Mouse (Mus musculus) kidney, adult 9 months (tissue): ENCODE results near the gene Tgtp2.

ENCODE experiments used
- DNase-seq: peaks from one replicate; pipeline ENCODE4 v3.0.0; 2022

The Tgtp2 gene

DNA sequence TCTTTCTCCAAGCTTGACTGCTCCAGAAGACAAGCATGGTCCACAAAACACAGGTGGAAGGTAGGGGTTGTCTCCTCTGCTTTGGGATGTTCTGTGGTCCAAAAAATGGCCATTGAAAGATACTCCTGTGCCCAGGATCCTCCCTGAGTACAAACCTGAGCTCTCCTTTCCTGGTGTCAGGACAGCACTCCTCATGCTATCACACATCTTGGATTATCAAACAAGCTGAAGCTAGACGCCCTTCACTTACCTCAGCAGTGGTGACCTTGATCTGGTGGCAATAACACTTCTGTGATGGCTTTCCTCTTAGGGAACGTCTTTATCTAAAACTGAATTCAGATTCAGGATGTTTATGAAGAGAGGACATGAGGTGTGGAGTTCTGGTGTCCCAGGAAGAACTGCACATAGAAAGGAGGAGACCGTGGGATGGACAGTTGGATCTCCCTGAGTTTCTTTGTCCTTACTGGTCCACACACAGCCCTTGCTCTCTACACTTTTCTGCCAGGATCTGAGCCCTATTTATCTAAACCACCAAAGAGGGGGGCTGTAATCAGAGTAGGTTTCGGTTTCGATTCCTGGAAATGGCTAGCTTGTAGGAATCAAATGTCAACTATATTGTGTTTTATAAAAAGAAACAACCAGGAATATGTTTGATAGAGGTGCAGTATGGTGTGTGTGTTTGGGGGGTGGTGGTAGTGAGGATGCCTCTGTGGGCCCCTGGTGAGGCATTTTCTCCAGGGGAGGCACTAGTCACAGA is at the start of gene Tgtp2:
TSS of gene Tgtp2 (minus strand) at position 494 of the 757 bp plus-strand sequence.
- DNase-seq, result peak; percentile 46

DNA sequence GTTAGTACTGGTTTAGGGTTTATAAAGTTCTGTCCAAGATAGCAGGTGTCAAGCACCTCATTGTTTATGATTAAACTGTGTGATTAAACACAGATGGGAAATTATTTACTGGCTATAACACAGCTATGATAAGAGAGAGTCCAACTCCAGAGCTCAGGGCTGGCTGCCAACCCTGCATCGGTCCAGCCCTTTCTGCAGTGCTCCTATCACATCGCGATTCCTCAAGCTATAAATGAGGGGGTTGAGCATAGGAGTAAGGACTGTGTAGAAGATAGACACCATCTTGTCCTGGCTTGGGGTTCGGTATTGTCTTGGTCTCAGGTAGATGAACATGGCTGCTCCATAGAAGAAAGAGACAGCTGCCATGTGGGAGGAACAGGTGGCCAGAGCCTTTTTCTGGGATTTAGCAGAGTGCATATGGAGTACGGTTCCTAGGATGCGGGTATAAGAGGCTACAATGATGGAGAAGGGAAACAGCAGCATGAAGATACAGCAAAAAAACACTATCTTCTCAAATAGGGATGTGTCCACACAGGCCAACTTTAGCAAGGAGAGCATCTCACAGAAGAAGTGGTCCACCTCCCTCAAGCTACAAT is 48.7 kb upstream of the Tgtp2 start:
- DNase-seq, result no peak

DNA sequence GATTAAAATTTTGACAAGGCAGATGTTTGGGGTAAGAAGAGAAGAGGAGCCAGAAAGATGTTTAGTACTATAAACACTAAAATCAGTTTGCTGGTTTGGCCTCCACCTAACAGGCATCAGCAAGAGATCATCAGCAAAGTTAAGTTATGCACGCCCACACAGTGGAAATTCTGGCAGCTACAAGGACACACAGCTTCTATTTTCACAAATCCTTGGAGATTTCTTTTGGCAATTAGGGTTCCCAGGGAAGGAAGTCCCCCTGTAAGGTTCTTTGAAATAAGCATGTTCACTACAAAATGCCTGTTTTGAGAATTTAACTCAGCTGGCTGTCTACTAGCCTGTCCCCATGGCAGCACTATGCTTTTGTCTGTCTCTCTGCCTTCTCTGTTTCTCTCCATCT is 47.0 kb upstream of the Tgtp2 start:
- DNase-seq, result no peak

DNA sequence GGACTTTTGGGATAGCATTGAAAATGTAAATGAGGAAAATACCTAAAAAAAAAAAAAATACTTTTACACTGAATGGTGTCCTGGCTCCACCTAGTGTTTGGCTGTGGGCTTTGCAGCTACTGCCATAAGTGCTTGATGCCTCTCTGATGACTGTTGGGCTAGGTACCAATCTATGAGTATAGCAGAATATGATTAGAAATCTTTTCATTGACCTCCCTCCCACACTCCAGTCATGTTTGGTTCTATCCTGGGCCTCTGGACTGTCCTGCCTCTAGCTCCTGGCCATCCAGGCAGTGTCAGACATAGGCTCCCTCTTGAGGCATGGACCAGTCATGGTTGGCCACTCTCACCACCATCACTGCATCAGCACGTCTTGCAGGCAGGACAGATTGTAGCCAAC is 44.8 kb upstream of the Tgtp2 start:
- peak; percentile 52 for DNase-seq

DNA sequence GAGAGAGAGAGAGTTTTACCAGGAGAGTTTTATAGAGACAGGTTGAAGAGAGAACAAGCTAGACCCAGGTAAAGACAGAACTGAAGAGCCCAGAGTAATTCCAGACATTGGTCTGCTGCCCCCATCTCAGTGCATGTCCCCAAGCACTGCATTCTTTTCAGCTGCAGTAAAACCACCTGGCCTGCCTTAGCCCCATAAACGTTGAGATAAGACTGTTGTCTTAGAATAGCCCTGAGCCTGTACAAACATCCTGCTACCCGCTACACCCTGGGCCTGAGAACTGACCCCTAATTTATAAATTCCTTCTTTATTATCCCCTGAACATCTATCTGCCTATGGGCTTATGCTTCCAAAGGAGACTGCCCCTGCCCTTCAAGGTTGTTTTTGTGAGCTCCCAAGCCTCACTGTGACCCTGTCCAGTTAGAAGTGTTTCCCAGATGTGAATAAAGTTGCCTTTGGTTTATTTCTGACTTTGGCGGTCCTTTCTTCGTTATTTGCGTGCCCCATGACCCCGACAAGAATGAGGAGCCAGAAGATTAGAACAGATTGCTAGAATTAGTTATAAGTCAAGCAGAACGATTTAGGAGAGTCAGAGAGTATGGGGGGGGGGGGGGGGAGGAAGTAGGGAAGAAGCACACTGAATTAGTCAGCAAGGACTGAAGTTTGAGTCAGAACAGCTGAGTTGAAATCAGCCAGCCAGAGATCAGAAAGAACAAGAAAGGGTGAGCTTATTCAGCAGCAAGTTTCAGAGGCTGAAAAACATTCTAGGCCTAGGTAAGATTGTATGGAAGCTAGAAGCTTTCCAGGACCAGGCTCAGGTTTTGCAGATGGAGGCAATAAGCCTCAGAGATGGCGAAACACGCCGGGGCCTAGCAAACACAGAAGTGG is 43.9 kb upstream of the Tgtp2 start:
- no peak for DNase-seq

DNA sequence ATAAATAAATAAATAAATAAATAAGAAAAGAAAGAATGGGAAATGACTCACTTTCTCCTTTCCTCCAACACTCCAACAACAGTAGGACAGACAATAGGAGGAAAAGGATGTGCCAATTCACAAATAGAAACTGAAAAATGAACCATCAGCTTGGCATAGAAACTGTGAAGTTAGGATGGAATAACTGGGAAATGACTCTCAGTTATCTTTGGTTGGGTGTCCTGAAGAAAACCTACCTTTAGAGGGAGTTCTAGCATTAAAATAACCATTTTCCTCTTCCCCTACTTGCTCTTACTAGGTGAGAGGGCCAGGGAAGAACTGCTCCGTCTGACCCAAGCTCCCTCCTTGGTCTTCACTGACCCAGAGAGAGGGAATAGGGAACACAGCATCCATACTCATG is 41.7 kb upstream of the Tgtp2 start:
- DNase-seq, result no peak

DNA sequence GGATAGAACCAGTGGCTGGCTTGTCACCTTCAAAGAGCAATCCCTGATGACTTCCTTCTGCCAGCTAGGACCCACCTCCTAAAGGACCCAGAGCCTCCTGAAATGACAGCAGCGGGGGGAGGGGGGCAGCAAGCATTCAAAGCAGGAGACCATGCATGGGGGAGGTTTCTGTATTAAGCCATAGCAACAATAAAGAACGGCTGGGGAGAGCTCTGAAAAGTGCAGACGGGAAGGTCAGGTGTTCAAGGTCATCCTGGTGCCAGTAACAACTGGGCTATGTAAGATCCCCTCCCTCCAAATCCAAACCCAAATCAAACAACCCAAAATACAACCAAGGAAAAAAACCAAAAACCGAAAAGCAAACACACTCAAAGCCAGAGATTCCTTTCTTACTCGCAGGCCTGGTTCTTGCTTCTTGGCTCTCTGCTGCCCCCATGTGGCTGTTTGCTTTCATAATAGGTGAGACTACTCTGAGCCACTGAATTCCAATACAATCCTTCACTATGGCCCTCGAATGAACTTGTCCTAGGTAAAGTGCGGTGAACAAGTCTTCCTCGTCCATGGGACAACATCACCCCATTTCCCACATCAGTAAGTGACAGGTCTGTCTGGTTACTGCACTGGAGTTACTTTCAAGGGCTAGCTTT is 39.2 kb upstream of the Tgtp2 start:
- peak; percentile 91 for DNase-seq

DNA sequence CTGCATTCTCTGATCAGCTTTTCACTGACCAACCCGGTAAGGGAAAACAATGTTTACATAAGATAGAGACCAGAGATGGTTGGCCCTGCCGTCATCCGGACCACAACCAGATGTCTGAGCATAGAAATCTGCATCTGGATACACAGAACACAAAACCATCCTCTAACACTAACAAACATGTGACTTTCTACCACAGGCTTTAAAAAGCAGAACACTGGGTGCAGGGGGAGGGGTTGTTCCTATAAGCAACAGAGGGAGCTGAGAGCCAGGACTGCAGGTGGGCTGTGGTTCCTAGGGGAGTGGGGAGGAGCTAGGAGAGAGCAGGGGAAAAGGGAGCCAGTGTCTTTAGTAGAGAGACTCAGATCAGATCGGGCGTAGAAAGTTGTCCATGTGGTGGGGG is 37.5 kb upstream of the Tgtp2 start:
- no peak for DNase-seq

DNA sequence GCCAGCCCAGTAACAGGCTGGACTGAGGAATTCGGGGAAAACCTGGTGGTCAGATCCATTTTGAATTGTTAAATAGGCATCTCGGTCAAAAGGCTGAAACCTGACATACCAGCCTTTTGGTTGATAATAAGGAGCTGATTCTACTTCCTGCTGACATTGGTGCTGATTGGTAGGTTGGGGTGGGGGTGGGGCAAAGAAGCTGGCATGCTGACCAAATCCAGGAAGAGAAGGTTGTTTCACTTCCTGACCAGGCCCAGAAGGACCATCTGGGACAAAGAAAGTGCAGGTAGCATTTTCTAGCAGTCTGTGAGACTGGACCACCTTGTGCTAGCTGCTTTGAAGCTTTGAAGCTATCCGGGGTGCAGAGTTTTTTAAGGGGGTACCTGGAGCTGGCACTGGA is 36.4 kb upstream of the Tgtp2 start:
- DNase-seq, result no peak

DNA sequence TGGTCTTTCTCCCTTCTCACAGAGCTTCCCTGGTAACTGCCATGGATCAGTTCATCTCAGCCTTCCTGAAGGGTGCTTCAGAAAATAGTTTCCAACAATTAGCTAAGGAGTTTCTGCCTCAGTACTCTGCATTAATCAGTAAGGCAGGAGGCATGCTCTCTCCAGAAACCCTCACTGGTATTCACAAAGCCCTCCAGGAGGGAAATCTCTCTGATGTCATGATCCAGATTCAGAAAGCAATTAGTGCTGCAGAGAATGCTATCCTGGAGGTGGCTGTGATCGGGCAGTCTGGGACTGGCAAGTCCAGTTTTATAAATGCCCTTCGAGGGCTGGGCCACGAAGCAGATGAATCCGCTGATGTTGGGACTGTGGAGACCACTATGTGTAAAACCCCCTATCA is 31.4 kb upstream of the Tgtp2 start:
- no peak for DNase-seq

DNA sequence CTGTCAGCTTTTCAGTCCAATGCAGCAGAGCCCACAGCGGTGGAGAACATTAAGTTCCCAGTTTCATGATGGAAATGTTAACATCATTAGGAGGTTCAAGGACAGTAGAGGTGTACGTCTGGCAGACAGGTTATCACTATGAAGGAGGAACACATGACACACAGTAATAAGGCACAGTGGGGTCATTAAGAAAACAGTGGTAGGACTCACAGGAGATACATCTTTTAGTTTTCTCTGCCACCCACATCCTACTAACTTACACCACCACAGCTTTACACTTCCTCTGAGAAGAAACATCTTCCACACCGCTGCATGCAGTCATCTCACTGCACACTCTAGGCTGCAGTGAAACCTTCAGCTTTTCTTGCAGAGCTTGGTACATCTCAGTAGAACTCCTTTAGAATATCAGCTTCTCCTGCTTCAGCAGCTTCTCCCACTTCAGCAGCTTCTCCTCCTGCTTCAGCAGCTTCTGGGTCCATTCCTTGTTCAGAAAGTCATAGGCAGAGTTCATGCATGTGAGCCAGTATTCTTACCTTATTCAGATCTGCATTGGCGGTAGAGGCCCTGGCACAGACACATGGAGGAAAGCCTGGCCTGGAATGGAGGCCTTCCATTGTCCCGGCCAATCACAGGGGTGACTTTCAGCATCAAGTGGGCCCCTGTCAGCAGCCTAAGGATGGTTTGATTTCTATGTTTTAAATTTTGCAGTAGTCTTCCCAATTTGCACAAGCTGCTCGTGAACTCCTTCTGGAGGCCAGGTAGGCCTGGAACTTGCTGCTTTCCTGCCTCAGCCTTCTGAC is 30.1 kb upstream of the Tgtp2 start:
- no peak for DNase-seq

DNA sequence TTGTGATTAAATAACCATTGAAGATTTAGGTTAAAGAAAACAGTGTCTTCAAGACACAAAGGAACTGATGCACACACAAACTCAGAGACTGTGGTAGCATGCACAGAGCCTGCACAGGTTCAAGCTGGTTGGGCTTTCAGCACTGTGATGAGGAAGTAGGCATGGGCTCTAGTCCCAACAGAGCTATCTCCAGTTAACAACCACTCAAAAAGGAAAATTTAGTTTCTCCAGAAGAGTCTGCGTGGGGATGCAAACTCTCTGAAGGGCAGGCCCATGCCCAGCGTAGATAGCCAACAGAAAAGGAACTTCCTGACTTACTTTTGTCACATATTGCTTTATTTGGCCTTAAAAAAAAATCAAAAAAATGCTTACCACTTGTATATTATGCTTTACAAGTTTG is 28.8 kb upstream of the Tgtp2 start:
- no peak for DNase-seq

DNA sequence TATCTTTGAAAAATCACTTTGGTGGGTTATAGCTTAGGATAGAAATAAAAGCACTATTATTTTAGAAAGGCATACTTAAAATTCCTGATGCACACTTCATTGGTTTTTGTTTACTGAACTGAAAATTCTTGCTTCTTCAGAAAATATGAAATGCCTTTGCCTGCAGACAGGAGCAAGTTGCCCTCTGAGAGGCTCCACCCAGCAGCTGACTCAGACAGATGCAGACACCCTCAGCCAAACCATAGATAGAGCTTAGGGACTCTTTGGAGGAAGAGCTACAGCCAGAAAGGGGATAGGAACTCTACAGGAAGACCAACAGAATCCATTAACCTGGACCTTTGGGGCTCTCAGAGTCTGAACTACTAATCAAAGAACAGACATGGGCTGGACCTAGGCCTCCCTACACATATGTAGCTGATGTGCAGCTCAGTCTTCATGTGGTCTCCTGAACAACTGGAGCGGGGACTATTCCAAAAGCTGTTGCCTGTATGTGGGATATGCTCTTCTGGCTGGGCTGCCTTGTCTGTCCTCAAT is 28.1 kb upstream of the Tgtp2 start:
- no peak for DNase-seq

DNA sequence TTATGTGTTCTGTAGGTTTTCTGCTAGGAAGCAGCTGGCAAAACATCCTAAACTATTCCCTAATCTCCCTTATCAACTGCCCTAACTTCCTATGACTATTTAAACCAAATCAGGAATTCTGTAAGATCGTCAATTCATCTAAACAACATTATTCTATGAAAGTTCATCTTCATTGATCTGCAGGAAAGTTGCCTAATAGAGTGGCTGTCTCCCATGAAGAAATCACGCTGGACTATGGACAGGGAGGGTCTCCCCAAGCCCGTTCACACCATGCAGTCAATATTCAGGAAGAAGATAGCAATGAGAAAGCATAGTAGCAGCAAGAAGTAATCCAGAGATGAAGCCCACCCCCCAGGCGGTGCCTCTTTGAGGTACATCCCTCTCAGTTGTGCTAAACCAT is 27.2 kb upstream of the Tgtp2 start:
- DNase-seq, result no peak

DNA sequence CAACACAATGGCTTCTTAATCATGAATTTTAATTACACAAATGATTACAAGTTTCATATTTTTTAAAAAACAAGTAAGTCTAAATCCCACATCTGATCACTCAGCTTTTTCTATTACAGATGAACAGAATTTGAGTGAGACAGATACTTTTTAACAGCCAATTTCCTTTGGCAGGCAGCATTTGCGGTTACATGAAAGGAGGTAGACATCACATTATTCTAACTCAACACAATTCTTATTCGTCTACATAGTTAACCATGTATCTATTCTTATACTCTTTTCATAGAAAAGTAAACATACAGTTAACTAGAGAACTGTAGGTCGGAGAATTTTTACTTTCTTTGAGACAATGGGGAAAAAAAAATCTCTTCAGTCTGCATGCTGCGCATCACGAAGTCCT is 26.5 kb upstream of the Tgtp2 start:
- DNase-seq, result no peak

DNA sequence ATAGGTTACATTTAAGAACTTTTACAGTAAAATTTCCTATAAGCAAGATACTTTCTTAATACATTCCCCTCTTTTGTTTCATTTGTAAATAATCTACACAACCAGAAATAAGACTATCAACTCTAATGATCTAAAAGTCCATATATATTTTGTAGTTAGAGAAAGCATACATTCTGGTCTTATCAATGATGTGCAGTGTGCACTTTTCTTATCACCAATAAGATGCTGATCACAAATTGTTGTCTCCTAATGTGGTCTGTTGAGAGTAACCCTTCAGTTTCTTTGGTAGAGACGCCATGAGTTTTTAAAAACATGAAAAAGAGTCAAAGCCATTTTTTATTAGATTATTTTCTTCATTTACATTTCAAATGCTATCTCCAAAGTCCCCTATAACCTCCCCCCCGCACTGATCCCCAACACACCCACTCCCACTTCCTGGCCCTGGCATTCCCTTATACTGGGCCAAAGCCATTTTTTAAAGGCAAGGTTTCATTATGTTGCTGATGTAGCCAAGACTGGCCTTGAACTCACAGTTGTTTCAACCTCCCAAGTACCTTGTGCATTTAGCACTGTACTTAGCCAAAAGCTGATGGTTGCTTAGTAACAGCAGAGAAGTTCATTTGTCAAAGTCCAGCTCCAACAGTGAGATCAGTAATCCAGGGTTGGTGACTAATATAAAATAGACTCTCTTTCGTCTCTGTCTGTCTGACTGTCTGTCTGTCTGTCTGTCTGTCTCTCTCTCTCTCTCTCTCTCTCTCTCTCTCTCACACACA is 25.9 kb upstream of the Tgtp2 start:
- no peak for DNase-seq

DNA sequence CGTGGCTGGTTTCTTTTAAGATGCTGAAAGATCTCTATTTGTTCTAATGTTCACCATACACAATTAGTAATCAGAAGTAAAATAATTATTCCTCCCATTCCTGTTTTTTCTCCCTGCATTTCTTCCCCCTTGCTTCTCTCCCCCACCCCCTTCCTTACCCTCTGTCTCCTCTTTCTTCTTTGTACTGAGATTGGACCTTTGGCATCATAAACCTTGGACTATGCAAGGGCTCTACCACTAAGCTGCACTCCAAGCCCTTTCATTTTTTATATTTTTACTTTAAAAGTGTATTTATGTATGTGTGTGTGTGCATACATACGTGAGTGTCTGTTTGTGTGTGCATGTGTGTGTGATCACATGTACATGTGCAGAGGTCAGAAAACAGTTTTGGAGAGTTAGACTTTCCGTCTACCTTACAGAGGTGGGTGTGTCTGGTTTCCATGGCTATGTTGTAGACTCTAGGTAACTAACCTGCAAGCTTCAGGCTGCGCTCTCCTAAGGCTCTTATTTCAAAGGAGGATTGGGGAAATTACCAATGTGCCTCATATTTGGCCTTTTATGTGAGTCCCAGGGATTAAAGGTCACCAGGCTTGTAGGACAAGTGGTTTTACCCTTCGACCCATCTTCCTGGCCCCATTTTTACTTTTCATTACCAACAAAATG is 25.1 kb upstream of the Tgtp2 start:
- no peak for DNase-seq

DNA sequence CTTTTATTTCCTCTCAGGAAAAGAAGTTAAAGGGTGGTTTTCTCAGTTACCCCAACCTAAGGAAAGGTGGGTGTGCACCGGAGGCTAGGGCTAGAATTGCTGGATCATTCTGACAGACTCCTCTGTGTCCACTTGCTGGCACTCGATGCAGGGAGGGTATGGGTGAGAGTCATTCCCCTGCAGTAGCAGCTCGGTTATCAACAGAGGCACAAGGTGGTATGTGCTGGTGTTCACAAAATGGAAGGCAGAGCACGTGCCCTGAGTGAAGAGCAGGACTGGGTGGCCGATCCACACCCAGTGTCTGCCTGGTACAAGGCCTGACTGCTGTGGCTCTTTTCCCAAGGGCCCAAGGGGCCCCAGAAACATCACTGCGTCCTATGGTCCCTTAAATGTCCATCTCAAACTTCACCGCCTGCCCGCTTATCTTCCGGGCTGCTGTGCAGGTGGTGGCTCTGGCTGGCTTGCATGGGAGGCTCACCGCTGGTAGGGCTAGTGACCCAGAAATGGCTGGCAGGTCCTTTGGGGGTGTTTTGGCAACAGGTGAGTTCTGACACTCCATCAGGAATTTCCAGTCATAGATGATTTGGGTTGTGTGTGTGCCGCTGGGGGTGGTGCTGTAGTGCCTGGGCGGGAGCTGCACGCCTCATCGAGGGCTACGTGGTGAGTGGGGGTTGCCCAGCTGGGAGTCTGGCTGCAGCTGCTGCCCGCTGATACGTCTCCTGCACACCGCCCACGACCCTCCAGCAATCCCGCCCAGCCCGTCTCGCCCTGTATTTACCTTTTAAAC is 24.0 kb upstream of the Tgtp2 start:
- DNase-seq, result no peak

DNA sequence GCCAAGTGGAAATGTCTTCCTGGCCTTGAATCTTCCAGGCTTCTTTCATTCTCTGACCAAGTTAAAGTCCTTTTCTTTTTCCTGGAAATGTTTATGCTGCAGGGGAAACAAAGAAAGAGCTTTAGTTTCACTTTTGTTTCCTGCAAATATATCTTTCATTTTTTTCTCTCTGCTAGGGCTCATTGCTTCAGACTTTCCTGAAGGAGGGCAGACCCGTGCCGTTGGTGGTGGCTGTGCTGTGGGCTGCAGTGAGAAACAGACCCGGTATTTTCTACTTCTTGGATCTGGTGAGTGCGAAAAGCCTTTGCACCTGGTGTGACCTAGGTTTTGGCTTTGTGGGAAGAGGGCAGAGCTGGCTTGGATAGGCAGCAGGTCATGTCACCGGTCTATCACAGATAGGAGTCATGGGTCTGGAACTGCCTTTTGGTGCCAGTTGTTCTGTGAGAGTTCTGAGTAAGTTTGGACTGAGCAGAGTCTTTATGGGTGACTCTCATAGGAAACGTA is 22.9 kb upstream of the Tgtp2 start:
- DNase-seq, result no peak

DNA sequence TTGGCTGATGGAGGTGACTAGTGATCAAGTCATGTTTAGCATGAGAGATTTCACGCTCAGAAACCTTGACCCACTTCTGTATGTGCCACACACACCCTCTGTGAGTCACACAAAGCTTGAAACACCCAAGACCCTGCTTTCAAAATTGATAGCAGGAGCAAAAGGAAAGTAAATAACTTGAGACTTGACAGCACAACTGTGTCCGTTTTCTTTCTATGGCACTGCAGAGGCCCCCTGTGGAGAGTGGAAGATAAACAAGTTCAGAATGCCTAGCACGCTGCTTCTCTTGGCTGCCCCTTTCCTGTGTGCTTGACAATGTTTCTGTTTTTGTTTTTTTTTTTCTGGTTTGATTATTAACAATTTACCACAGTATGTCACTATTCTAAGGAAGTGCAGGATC is 20.9 kb upstream of the Tgtp2 start:
- peak; percentile 50 for DNase-seq
